In the genomic region with DNA sequence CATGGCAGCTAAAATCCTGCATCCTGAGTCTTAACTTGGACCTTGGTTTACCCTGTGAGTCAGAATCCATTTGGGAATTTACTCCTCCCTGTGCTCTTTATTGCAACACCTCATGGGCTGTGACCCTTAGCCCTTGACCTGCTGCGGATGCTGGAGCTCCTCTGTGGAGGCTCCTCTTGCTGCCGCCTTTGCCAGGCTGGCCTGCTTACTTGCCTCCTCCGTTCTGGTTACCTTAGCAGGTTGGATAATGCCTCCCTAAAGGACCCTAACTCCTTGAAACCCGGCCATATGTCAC, we compare ENCODE assay signal across 15 mouse cellular contexts. TPM values are rescaled to one million over a fixed set of nuclear protein-coding genes. Genes with fewer than 3 reads are reported as not detected.
DNase-seq lines count a peak whose midpoint lies in the region; ATAC-seq and TF ChIP-seq lines count a peak whose summit lies in the region.
"Had no signal": no experiment of that assay in that cellular context is flagged by ENCODE, and none has a peak within 500 bp of the region (broad histone marks: within the 10 kb centered on the region; RNA-seq: fewer than 3 reads in every experiment).

No protein-coding gene starts in this region.

- no peak for TF ChIP-seq POLR2A in small intestine, adult 2 months (IDR thresholded peaks at IDR 0.05; ENCODE audit: low read depth, low read length)

- H3K36me3 ChIP-seq in heart, embryonic 10.5 days, result peaks cover 32% of the 10 kb centered on the region
- peaks cover 29% of the 10 kb centered on the region for H3K36me3 ChIP-seq in heart, embryonic 12.5 days
- peaks cover 7% of the 10 kb centered on the region; the same call in 1 of the 2 replicates for H3K36me3 ChIP-seq in liver, embryonic 11.5 days (ENCODE audit: control insufficient read depth, insufficient read depth, low read length)
- H3K36me3 ChIP-seq in small intestine, adult 2 months (ENCODE audit: control insufficient read depth, insufficient read depth, low read length), result peaks cover 10% of the 10 kb centered on the region; the same call in 1 of the 2 replicates
- H3K36me3 ChIP-seq in hindbrain, embryonic 16.5 days (ENCODE audit: control insufficient read depth, insufficient read depth, low read length), result peaks cover 16% of the 10 kb centered on the region

- peak; percentile 65 for DNase-seq in heart, embryonic 10.5 days (ENCODE audit: low spot score)
- DNase-seq in adrenal gland, postnatal 36 days, result peak; percentile 65 to 73
- no peak for DNase-seq in liver, embryonic 11.5 days (ENCODE audit: low spot score)
- no peak for DNase-seq in urinary bladder, postnatal 36 days (ENCODE audit: low spot score in 2 of 2)
- no peak for DNase-seq in T-cell, adult 2 months (ENCODE audit: low spot score)
- DNase-seq: gastrocnemius, postnatal 36 days; left cerebral cortex, postnatal 4 days had no signal

- H3K4me3 ChIP-seq in heart, embryonic 10.5 days, result no peak overlapping the region
- H3K4me3 ChIP-seq in heart, embryonic 12.5 days, result no peak overlapping the region
- no peak overlapping the region for H3K4me3 ChIP-seq in liver, embryonic 11.5 days (ENCODE audit: low read depth, low read length)
- no peak overlapping the region for H3K4me3 ChIP-seq in small intestine, adult 2 months (ENCODE audit: low read depth, low read length)
- no peak overlapping the region for H3K4me3 ChIP-seq in hindbrain, embryonic 16.5 days (ENCODE audit: low read length)
- H3K4me3 ChIP-seq: embryonic facial prominence, embryonic 15.5 days; forebrain, embryonic 15.5 days; layer of hippocampus, adult 2 months had no signal

- no peak for TF ChIP-seq CTCF in small intestine, adult 2 months (IDR thresholded peaks at IDR 0.05; ENCODE audit: extremely low read depth, insufficient read length, insufficient replicate concordance, low read depth, low read length)

- H3K9me3 ChIP-seq in heart, embryonic 10.5 days, result no peaks in the 10 kb centered on the region
- H3K9me3 ChIP-seq in heart, embryonic 12.5 days (replicated peaks), result no peaks in the 10 kb centered on the region
- no peaks in the 10 kb centered on the region for H3K9me3 ChIP-seq in liver, embryonic 11.5 days (ENCODE audit: control insufficient read depth, low read length)
- no peaks in the 10 kb centered on the region for H3K9me3 ChIP-seq in hindbrain, embryonic 16.5 days (ENCODE audit: control insufficient read depth, low read length)
- H3K9me3 ChIP-seq: embryonic facial prominence, embryonic 15.5 days; forebrain, embryonic 15.5 days; G1E had no signal

- no peak overlapping the region for H3K4me2 ChIP-seq in heart, embryonic 12.5 days
- H3K4me2 ChIP-seq in liver, embryonic 11.5 days, result no peak overlapping the region
- H3K4me2 ChIP-seq in hindbrain, embryonic 16.5 days (ENCODE audit: low read length), result no peak overlapping the region
- H3K4me2 ChIP-seq: embryonic facial prominence, embryonic 15.5 days; forebrain, embryonic 15.5 days had no signal

- H3K9ac ChIP-seq in heart, embryonic 12.5 days, result no peak overlapping the region
- no peak overlapping the region for H3K9ac ChIP-seq in liver, embryonic 11.5 days (ENCODE audit: low read depth, low read length)
- H3K9ac ChIP-seq in hindbrain, embryonic 16.5 days (ENCODE audit: low read depth, low read length), result no peak overlapping the region
- H3K9ac ChIP-seq: embryonic facial prominence, embryonic 15.5 days; forebrain, embryonic 15.5 days had no signal

- no peak overlapping the region for H3K27ac ChIP-seq in heart, embryonic 10.5 days
- H3K27ac ChIP-seq in heart, embryonic 12.5 days (ENCODE audit: poor library complexity, severe bottlenecking), result no peak overlapping the region
- no peak overlapping the region for H3K27ac ChIP-seq in liver, embryonic 11.5 days (ENCODE audit: low read depth, low read length)
- peak overlapping the region; percentile 78 for H3K27ac ChIP-seq in small intestine, adult 2 months (ENCODE audit: insufficient read depth, low read depth, low read length)
- H3K27ac ChIP-seq in hindbrain, embryonic 16.5 days (ENCODE audit: low read depth, low read length), result no peak overlapping the region
- H3K27ac ChIP-seq: embryonic facial prominence, embryonic 15.5 days; forebrain, embryonic 15.5 days; layer of hippocampus, adult 2 months had no signal

- 83% methylated on average over 4 of the region's 4 CpGs for WGBS in heart, embryonic 10.5 days
- WGBS in heart, embryonic 12.5 days, result 72% methylated on average over 4 of the region's 4 CpGs
- WGBS in liver, embryonic 11.5 days, result 82% methylated on average over 4 of the region's 4 CpGs
- 70% methylated on average over 4 of the region's 4 CpGs for WGBS in small intestine, adult 2 months
- WGBS in hindbrain, embryonic 16.5 days, result 85% methylated on average over 4 of the region's 4 CpGs

- H3K27me3 ChIP-seq in heart, embryonic 10.5 days (ENCODE audit: insufficient read depth, poor library complexity, severe bottlenecking), result no peaks in the 10 kb centered on the region
- H3K27me3 ChIP-seq in heart, embryonic 12.5 days (replicated peaks), result no peaks in the 10 kb centered on the region
- no peaks in the 10 kb centered on the region for H3K27me3 ChIP-seq in liver, embryonic 11.5 days (replicated peaks; ENCODE audit: control insufficient read depth, insufficient read depth, low read length)
- H3K27me3 ChIP-seq in small intestine, adult 2 months (ENCODE audit: control insufficient read depth, insufficient read depth, low read length), result no peaks in the 10 kb centered on the region
- no peaks in the 10 kb centered on the region for H3K27me3 ChIP-seq in hindbrain, embryonic 16.5 days (replicated peaks; ENCODE audit: control insufficient read depth, insufficient read depth, low read length)
- H3K27me3 ChIP-seq: embryonic facial prominence, embryonic 15.5 days; forebrain, embryonic 15.5 days had no signal

- ATAC-seq in heart, embryonic 12.5 days (ENCODE audit: insufficient number of reproducible peaks, low FRiP score), result no peak
- 0 out of 2 replicates have a peak, but pooled peaks have one; percentile 27 for ATAC-seq in liver, embryonic 11.5 days (replicated peaks; ENCODE audit: low FRiP score)
- no peak for ATAC-seq in hindbrain, embryonic 16.5 days
- ATAC-seq: forebrain, embryonic 15.5 days had no signal

- peaks cover 8% of the 10 kb centered on the region for H3K4me1 ChIP-seq in heart, embryonic 10.5 days
- peaks cover 6% of the 10 kb centered on the region for H3K4me1 ChIP-seq in heart, embryonic 12.5 days (replicated peaks)
- H3K4me1 ChIP-seq in liver, embryonic 11.5 days (replicated peaks; ENCODE audit: control insufficient read depth, insufficient read depth, low read length), result 0 out of 2 replicates have a peak, but pooled peaks cover 2% of the 10 kb centered on the region
- H3K4me1 ChIP-seq in small intestine, adult 2 months (ENCODE audit: control insufficient read depth, insufficient read depth, insufficient read length, low read length), result peaks cover 15% of the 10 kb centered on the region
- no peaks in the 10 kb centered on the region for H3K4me1 ChIP-seq in hindbrain, embryonic 16.5 days (ENCODE audit: control insufficient read depth, insufficient read depth, low read depth, low read length)
- H3K4me1 ChIP-seq: embryonic facial prominence, embryonic 15.5 days; forebrain, embryonic 15.5 days had no signal

RNA-seq across cellular contexts. Expression of a gene that starts 31.7 kb away (rescaled TPM):
- polyA plus RNA-seq in heart, embryonic 10.5 days (2016; fragmentation: Nextera tagmentation; extraction: Ambion mirVana), result 1.4 and 1.7 TPM in 2 replicates
- polyA plus RNA-seq in heart, embryonic 12.5 days (2016; fragmentation: Nextera tagmentation; extraction: Ambion mirVana), result 2.0 and 2.1 TPM in 2 replicates
- not detected for total RNA-seq in adrenal gland, postnatal 36 days (2021)
- 2.5 and 3.5 TPM in 2 replicates for polyA plus RNA-seq in liver, embryonic 11.5 days (2014; fragmentation: Nextera tagmentation; extraction: Ambion mirVana)
- polyA plus RNA-seq in small intestine, adult 2 months (2012; rRNA removed), result 0.20 and 7.8 TPM in 2 replicates
- polyA plus RNA-seq in hindbrain, embryonic 16.5 days (2015; fragmentation: Nextera tagmentation; extraction: Ambion mirVana), result not detected in 2 replicates
- total RNA-seq: common myeloid progenitor, adult 5-6 weeks; gastrocnemius, postnatal 36 days; layer of hippocampus, adult 2 months; left cerebral cortex, postnatal 4 days had no signal
- polyA plus RNA-seq: embryonic facial prominence, embryonic 15.5 days; forebrain, embryonic 15.5 days had no signal

Comparison
In these comparisons a context has a peak if more than half of its experiments do, and no peak if none do; other contexts are left out.
1. DNase-seq: peak in heart, embryonic 10.5 days (single experiment) and adrenal gland, postnatal 36 days (2 of 2); none in liver, embryonic 11.5 days (single experiment), urinary bladder, postnatal 36 days (0 of 2) and T-cell, adult 2 months (single experiment).